Mouse (Mus musculus) lung, embryonic 14.5 days (tissue): ENCODE data around the gene Magi1. TPM values are rescaled to one million over a fixed set of nuclear protein-coding genes. Genes with fewer than 3 reads are reported as not detected.

Experiments used
- ATAC-seq: fragments of 200-750 bp; cut with Nextera tagmentation; 2 replicates; pipeline ENCODE4 v1.8.0; 2017; ENCODE audit warnings: mild to moderate bottlenecking, moderate TSS enrichment, moderate library complexity; ENCODE audit not compliant: insufficient read depth
- DNase-seq: peaks from one replicate; pipeline ENCODE4 v3.0.0-alpha.2; 2015
- H3K27ac ChIP-seq: fragments of 300-500 bp; sonication (generic); 2 replicates; pipeline ENCODE4 v1.5.1; 2014; ENCODE audit warnings: low read depth, mild to moderate bottlenecking, moderate library complexity
- H3K27me3 ChIP-seq: fragments of 300-500 bp; sonication (generic); 2 replicates; pipeline ENCODE4 v1.6.1; 2014; ENCODE audit warnings: low read length, control low read depth; ENCODE audit not compliant: insufficient read depth
- H3K36me3 ChIP-seq: fragments of 300-500 bp; sonication (generic); 2 replicates; pipeline ENCODE4 v1.6.1; 2014; ENCODE audit warnings: control low read depth; ENCODE audit not compliant: insufficient read depth
- H3K4me1 ChIP-seq: fragments of 300-500 bp; sonication (generic); 2 replicates; pipeline ENCODE4 v1.6.1; 2014; ENCODE audit warnings: antibody characterized with exemption, control low read depth; ENCODE audit not compliant: insufficient read depth
- H3K4me2 ChIP-seq: fragments of 300-500 bp; sonication (generic); 2 replicates; pipeline ENCODE4 v1.6.1; 2014; ENCODE audit warnings: mild to moderate bottlenecking
- H3K4me3 ChIP-seq: fragments of 300-500 bp; sonication (generic); 2 replicates; pipeline ENCODE4 v1.5.1; 2014; ENCODE audit warnings: low read depth, low read length
- H3K9ac ChIP-seq: fragments of 300-500 bp; sonication (generic); 2 replicates; pipeline ENCODE4 v1.6.1; 2014
- H3K9me3 ChIP-seq: fragments of 300-500 bp; sonication (generic); 2 replicates; pipeline ENCODE4 v1.6.1; 2016; ENCODE audit warnings: low read depth, low read length, control low read depth
- CTCF ChIP-seq: IDR thresholded peaks from 2 replicates; pipeline ENCODE4 v1.5.1; 2016; ENCODE audit warnings: antibody characterized with exemption, low read depth
- WGBS: fragments of 180-500 bp; shearing (Covaris S2); extraction: QIAGEN DNeasy Blood & Tissue Kit; methylation state at CpG from one replicate; pipeline ENCODE4 v1.1.7; 2014; 5-methylcytosine and 5-hydroxymethylcytosine counted together
- polyA plus RNA-seq: library from polyadenylated mRNA; unstranded; fragments of >200 nt; fragmentation: Nextera tagmentation; extraction: Ambion mirVana; gene quantifications from 2 replicates; pipeline ENCODE4 v1.2.1, GENCODE M21; 2014

Gene Magi1
- polyA plus RNA-seq, 1 experiment from 2014 or later = 10.1 TPM

- H3K27me3 ChIP-seq = no peaks in the 10 kb centered on the region
- peaks cover 9% of the 10 kb centered on the region; the same call in 1 of the 2 replicates for H3K4me1 ChIP-seq
- 16% methylated on average over 4 of the region's 4 CpGs for WGBS
- ATAC-seq (no peak), DNase-seq (peak; percentile 93)
- no peaks in the 10 kb centered on the region for H3K36me3 ChIP-seq
- no peaks in the 10 kb centered on the region for H3K9me3 ChIP-seq
- no peak overlapping the region for H3K9ac ChIP-seq
- H3K27ac ChIP-seq = no peak overlapping the region
- no peak overlapping the region for H3K4me3 ChIP-seq
- no peak overlapping the region for H3K4me2 ChIP-seq
- peak; percentile 95 for TF ChIP-seq CTCF
These were observed 202.7 kb downstream of the Magi1 start for GRCm38 (mm10) chr6:94080933-94081545.

DNA sequence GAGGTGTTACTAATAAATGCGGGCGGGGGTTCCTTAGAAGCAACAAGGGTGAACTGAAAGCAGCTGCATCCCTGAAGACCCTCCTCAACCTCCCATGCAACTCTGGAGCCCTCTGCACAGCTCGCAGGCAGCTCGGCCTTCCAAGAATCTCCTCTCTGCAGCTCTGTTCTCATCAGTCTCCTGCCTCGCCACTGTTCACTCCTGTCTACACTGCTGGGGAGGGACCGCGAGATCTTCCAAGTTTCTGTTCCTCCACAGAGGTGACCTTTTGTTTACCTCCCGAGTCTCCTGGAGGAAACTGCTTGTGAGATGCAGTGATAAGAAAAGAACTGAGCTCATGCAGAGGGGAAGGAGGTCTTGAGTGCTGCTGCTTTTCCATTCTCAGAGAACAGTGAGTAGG lies 204.8 kb downstream of the Magi1 start:
- H3K27ac ChIP-seq = no peak overlapping the region
- no peaks in the 10 kb centered on the region for H3K9me3 ChIP-seq
- no peaks in the 10 kb centered on the region for H3K27me3 ChIP-seq
- H3K4me1 ChIP-seq = peaks cover 9% of the 10 kb centered on the region; the same call in 1 of the 2 replicates
- ATAC-seq (0 out of 2 replicates have a peak, but pooled peaks have one; percentile 19), DNase-seq (no peak)
- no peak overlapping the region for H3K4me3 ChIP-seq
- H3K9ac ChIP-seq = no peak overlapping the region
- TF ChIP-seq CTCF = no peak
- H3K36me3 ChIP-seq = no peaks in the 10 kb centered on the region
- 28% methylated on average over 8 of the region's 8 CpGs for WGBS
- H3K4me2 ChIP-seq = no peak overlapping the region

DNA sequence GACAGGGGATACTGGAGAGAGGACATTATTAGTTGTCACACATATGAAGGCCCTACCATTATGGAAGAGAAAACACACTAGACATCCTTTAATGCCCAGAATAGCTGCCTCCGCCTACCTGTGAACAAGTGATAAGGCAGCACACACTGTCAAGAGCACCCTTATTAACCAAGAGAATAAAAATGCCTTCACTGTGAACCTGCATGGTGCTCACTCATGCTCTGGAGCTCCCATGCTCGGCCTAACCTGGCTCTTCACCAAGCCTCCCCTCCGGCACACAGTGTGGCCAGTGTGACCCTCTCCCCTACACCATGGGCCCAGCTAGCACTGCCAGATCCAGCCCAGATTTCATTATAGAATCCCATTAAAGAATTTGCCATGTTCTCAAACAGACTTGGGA lies 206.7 kb downstream of the Magi1 start:
- no peaks in the 10 kb centered on the region for H3K36me3 ChIP-seq
- no peak overlapping the region for H3K4me3 ChIP-seq
- no peak for TF ChIP-seq CTCF
- H3K27ac ChIP-seq = no peak overlapping the region
- ATAC-seq (no peak), DNase-seq (no peak)
- 0 out of 2 replicates have a peak, but pooled peaks cover 3% of the 10 kb centered on the region for H3K4me1 ChIP-seq
- no peak overlapping the region for H3K9ac ChIP-seq
- WGBS = 91% methylated on average over 3 of the region's 3 CpGs
- H3K9me3 ChIP-seq = no peaks in the 10 kb centered on the region
- no peaks in the 10 kb centered on the region for H3K27me3 ChIP-seq
- H3K4me2 ChIP-seq = no peak overlapping the region

GRCm38 (mm10) chr6:94075990-94076389 lies 207.7 kb downstream of the Magi1 start:
- WGBS = 84% methylated on average over 4 of the region's 4 CpGs
- Histone ChIP-seq H3K36me3 (no peaks in the 10 kb centered on the region), H3K4me3 (no peak overlapping the region), H3K9ac (no peak overlapping the region), H3K4me2 (no peak overlapping the region), H3K27ac (no peak overlapping the region), H3K27me3 (no peaks in the 10 kb centered on the region), H3K9me3 (no peaks in the 10 kb centered on the region), H3K4me1 (0 out of 2 replicates have a peak, but pooled peaks cover 7% of the 10 kb centered on the region)
- no peak for TF ChIP-seq CTCF
- no peak for DNase-seq
- no peak for ATAC-seq

DNA sequence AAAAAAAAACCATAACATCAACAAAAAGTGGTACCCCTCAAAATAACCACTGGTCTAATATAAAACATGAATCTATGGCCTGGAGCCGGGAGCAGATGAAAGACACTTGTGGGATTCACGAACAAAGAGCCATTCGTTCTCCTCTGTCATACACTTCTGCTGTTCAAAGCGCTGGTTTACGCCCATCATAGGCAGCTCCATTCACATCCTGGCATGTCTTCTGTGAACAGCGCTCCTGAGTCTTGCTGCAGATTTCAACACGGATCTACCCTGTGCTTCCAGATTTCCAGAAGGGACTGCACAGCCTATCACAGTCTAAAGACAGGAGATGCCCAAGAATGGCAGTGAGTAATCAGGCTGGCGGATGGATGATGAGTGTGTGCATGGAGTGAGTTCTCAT lies 208.5 kb downstream of the Magi1 start:
- Histone ChIP-seq H3K27ac (no peak overlapping the region), H3K4me1 (0 out of 2 replicates have a peak, but pooled peaks cover 10% of the 10 kb centered on the region)
- DNase-seq = peak; percentile 40

GRCm38 (mm10) chr6:94071676-94072075 lies 212.0 kb downstream of the Magi1 start:
- TF ChIP-seq CTCF = no peak
- H3K27me3 ChIP-seq = no peaks in the 10 kb centered on the region
- no peak overlapping the region for H3K27ac ChIP-seq
- DNase-seq = peak; percentile 76
- no peak overlapping the region for H3K9ac ChIP-seq
- no peaks in the 10 kb centered on the region for H3K36me3 ChIP-seq
- H3K4me3 ChIP-seq = no peak overlapping the region
- ATAC-seq = peak; percentile 85
- no peaks in the 10 kb centered on the region for H3K9me3 ChIP-seq
- H3K4me1 ChIP-seq = peaks cover 14% of the 10 kb centered on the region; the same call in 1 of the 2 replicates
- 25% methylated on average over 5 of the region's 5 CpGs for WGBS
- no peak overlapping the region for H3K4me2 ChIP-seq

More for the DNA sequence above, 208.5 kb downstream of the Magi1 start:
- no peak for ATAC-seq
- Histone ChIP-seq H3K4me2 (no peak overlapping the region), H3K9me3 (no peaks in the 10 kb centered on the region), H3K36me3 (no peaks in the 10 kb centered on the region), H3K4me3 (no peak overlapping the region), H3K27me3 (no peaks in the 10 kb centered on the region), H3K9ac (no peak overlapping the region)
- TF ChIP-seq CTCF = no peak
- 41% methylated on average over 8 of the region's 8 CpGs for WGBS

DNA sequence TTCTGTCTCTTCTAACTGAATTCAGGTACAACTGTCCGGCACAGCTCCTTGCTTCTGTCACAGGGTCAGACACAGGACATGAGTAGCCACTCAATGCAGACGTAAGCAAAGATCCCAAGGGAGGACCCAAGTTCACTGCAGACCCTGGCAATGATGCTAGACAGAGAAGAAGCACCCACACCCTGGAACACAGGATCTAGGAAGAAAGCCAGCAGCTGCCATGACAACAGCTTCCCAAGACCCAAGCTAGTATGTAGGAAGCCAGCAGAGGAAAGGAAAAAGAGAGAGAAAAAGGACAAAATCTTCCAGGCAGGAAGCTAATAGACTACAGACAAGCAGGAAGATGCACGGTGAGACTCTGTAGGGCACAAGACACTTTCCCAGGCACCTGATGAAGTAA lies 213.0 kb downstream of the Magi1 start:
- no peak for ATAC-seq

More for the DNA sequence above, 213.0 kb downstream of the Magi1 start:
- DNase-seq = peak; percentile 33
- no peak for TF ChIP-seq CTCF
- H3K4me3 ChIP-seq = no peak overlapping the region
- H3K9ac ChIP-seq = no peak overlapping the region
- no peak overlapping the region for H3K27ac ChIP-seq
- no peaks in the 10 kb centered on the region for H3K27me3 ChIP-seq
- H3K36me3 ChIP-seq = no peaks in the 10 kb centered on the region
- H3K9me3 ChIP-seq = no peaks in the 10 kb centered on the region
- no peak overlapping the region for H3K4me2 ChIP-seq
- WGBS = 45% methylated on average over 3 of the region's 3 CpGs
- H3K4me1 ChIP-seq = peaks cover 14% of the 10 kb centered on the region; the same call in 1 of the 2 replicates
